Mouse (Mus musculus): ENCODE data around the gene Kiss1r.

DNA sequence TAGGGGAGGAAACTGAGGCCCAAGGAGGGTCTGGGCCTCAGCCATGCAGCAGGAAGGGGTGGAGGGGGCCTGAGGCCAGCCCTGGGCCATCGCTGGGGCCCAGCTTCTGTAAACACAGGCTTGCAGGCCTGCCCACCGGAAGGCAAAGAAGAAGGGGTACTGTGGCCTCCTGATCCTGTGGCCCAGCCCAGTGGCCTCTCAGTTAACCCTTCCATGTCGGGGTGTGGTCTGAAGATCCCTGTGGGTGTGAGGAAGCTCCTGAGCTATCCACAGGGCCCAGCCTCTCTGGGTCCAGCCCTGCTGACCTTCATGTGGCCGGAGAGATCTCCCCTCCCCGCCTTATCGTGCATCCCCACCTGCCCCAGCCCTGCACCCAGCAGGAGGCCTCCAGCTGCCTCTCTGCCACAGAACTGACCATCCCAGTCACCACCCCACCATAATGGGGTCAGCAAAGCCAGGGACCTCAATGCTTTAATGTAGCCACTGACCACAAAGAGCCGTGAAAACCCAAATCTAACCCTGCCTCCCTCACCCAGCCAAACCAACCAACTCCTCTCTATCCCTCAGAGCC lies 30.1 kb downstream of the Kiss1r start:
- no peak for TF ChIP-seq POLR2A (IDR thresholded peaks at IDR 0.05; ENCODE audit: low read depth, low read length)
- TF ChIP-seq CTCF (IDR thresholded peaks at IDR 0.05; ENCODE audit: extremely low read depth, insufficient read length, insufficient replicate concordance, low read depth, low read length): no peak
